Mouse (Mus musculus) left cerebral cortex, adult 9 months (tissue): Measurements from ENCODE around the gene Dnajc22.
"Not testable (repeated sequence)": the region's sequence is repeated elsewhere in the genome, so short reads cannot be mapped to it uniquely, and the experiment has no call there.

Source experiments
- DNase-seq, 2 experiments: peaks; one replicate each; pipeline ENCODE4 v3.0.0; 2022; ENCODE audit warnings: low spot score in 2 of 2

The Dnajc22 gene

GRCm38 (mm10) chr15:99092870-99093269 is at the start of gene Dnajc22:
Gene Dnajc22 (plus strand): TSS chr15:99093170.
- no peak for DNase-seq

DNA sequence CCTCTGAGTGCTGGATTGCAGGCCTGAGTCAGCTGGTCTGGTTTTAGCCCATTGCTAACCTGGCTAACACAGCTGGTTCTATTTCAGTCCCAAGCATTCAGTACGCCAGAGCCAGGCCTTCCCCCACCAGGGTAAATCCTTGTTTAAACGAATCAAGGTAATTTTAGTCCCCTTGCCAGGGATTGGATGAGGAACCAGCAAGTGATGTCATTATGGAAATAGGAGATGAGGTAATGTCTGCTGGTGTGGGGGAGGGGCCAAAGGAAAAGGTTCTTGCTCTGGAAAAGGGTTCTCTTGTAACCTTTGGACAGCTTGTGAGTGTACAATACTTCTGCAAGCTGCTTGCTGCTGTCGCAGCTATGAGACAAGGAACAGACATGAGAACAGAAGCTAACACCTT is 48.1 kb upstream of the Dnajc22 start:
- DNase-seq = no peak

DNA sequence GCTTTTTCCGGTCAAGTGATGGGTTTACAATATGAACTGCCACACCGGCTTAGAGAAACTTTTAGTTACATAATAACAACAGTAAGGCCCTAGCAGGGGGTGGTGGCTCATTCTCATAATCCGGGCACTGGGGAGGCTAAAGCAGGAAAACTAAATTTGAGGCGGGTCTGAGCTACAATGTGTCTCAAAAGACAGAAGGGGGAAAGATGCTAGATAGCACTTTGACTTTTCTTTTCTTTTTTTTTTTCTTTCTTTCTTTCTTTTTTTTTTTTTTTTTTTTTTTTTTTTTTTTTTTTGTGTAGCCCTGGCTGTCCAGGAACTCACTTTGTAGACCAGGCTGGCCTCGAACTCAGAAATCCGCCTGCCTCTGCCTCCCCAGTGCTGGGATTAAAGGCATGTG is 47.2 kb upstream of the Dnajc22 start:
- DNase-seq = not testable (repeated sequence)

DNA sequence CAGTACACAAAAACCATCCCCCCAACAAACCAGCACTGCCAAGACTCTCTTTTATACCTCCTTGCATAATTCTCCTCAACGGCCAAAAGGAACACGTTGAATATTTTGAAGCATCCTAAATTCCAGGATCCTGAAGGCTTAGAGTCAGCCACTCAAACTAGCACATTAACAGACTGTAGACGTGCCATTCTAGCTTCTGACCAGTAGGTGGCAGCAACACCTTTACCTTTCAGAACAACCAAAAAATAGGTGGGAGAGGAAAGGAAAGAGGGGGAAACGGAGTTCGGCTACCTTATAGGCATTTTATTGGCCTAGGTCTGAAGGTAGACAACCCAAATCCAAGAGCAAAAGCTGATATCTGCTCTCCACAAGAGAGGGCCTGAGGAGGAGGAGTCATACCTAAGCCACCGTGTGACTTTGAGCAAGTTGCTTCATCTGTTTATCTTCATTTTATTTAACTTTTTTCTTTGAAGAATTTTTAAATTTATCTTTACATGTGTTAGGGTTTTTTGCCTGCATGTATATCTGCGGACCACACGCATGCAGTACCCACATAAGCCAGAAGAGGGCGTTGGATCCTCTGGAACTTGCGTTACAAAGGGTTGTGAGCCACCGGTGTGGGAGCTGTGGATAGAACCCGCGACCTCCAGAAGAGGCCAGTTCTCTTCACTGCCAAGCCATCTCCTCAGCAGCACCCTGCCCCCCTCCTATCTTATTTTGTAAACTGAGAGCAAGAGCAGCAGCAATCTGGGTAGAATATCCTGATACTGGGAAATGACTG is 43.3 kb upstream of the Dnajc22 start:
- peak in 1 of 2 experiments; percentile 71 for DNase-seq

DNA sequence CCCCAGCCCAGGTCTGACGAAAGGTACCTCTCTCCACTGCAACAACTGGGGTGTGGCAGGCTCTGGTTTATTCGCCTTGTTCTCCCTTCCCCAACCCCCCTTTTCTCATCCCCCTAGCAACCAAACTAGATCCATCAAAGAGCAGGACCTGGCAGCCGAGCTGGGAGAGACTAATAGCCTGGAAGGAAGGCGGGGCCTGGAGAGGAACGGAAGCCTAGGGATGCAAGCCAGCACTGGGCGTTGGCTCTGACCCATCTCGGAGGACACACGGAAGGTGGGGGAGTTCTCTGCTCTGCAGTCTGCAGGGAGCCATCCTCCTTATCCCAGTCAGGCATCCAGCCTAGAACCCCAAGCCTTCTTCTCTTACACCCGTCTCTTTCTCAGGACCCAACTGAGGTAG is 39.6 kb upstream of the Dnajc22 start:
- no peak for DNase-seq

DNA sequence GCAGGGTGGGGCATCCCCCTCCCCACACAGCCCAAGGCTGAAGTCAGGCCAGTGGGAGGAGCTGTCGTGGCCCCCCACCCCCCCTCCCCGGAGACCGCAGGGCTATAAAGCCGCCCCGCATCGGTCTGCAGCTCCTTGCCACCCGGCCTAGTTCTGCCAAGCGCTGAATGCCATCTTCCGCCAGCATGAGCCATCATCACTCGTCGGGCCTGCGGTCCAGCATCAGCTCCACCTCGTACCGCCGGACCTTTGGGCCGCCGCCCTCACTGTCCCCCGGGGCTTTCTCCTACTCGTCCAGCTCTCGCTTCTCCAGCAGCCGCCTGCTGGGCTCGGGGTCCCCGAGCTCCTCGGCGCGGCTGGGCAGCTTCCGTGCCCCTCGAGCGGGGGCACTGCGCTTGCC is 37.9 kb upstream of the Dnajc22 start, which contains the start of gene Prph:
TSS of gene Prph (plus strand) at position 135 of the 400 bp plus-strand sequence.
- no peak for DNase-seq

GRCm38 (mm10) chr15:99055511-99055961 is 37.4 kb upstream of the Dnajc22 start:
- no peak for DNase-seq

- no peak for DNase-seq
Measured at GRCm38 (mm10) chr15:99056332-99056731, 36.6 kb upstream of the Dnajc22 start.

DNA sequence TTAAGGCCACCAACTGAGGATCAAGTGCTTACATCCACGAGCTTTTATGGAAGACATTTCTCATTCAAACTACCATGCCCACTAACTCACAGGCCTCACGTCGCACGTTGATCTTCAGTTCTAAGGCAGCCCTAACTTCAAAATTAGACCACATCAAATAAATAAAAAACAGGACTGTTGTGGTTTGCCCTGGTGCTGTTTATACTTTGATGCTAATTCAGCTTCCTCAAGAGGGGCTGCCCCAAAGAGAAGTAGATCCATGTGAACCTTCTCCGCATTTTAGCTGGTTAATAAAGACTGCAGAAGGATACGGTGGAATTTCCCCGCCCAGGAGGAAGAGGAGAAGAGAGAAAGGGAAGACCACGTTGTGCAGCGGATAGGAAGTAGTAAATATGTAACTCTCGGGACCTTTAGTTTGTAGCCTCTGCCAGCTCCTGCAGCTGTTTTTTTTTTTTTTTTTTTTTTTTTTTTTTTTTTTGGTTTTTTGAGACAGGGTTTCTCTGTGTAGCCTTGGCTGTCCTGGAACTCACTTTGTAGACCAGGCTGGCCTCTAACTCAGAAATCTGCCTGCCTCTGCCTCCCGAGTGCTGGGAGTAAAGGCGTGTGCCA is 27.3 kb upstream of the Dnajc22 start:
- no peak for DNase-seq

DNA sequence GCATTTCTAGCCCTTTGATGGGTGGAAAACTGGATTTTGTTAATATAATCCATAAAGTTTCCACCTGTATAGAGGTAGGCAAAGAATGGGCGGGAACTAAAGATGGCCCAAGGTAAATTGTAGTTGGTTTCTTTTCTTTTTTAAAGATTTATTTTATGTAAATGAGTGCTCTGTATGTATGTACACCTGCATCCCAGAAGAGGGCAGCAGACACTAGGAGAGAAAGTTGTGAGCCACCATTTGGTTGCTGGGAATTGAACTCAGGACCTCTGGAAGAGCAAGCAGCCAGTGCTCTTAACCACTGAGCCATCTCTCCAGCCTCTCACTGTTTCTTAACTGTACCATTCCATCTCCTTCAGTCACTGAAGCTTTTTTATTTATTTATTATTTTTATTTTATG is 21.0 kb upstream of the Dnajc22 start:
- no peak for DNase-seq

GRCm38 (mm10) chr15:99074019-99074599 is 18.9 kb upstream of the Dnajc22 start, which contains the start of gene Troap:
Gene Troap (plus strand): TSS chr15:99074575.
- no peak for DNase-seq

GRCm38 (mm10) chr15:99074600-99075333 is 18.2 kb upstream of the Dnajc22 start:
- peak; percentile 94 to 98 for DNase-seq

GRCm38 (mm10) chr15:99076011-99076410 is 17.0 kb upstream of the Dnajc22 start:
- DNase-seq = not testable (repeated sequence)

DNA sequence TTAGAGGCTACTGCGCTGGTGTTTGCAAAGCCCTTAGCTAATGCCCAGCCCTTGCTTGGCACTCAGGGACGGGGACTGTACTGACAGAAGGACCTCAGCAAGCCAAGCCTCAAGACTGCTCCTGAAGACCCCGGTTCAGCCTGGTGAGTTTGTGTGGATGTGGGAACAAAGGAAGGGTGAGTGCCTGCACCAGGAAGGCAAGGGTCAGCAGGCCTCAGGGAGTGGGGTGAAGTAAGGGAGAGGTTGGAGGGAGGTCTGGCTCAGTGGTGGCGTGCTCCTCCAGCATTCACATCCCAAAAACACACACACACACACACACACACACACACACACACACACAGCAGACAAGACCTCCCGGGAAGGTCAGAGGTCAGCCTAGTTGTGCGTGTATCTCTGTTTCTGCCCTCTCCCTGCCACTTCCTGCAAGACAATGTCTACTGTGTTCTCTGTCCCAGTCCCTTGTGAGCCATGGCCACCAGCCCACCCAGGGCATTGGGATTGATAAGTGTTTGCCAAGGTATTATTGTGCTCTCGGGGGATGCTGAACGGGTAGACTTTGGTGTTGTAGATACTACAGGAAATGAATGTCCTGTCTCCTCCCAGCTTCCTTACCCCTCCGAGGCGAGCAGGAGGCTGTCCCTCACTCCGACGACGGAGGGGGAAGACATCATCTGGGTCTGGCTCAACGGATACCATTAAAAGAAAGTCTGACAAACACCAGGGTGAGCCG is 14.6 kb upstream of the Dnajc22 start:
- no peak for DNase-seq

DNA sequence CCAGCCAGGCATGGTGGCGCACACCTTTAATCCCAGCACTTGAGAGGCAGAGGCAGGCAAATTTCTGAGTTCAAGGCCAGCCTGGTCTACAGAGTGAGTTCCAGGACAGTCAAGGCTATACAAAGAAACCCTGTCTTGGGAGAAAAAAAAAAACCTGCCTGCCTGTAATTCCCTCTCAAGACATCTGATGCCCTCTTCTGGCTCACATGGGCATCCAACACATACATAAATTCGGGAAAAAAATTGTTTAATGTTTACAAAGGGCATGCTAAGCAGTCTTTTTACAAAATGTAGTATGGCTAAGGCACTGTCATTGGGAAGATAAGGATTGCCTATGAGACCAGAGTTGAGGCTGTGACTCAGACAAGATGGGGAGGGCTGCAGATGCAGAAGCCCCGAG is 13.2 kb upstream of the Dnajc22 start:
- no peak for DNase-seq

- no peak for DNase-seq
Measured at GRCm38 (mm10) chr15:99082322-99082721, 10.6 kb upstream of the Dnajc22 start.

DNA sequence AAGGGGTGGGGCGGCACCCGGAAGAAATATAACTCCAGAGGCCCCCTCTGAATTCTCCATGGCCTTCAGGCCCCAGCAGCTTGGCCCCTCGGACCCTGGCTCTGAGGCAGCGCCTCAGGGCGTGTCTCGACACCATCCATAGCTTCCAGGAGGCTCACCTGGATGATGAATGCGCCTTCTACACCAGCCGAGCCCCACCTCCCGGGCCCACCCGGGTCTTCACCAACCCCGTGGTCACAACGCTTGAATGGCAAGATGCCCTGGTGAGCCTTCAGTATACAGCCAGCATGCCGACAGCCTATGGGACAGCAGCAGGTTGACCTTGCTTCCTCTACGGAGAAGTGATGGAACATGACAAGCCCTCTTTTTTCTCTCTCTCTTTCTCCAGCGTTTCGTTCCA is 10.1 kb upstream of the Dnajc22 start:
- DNase-seq = no peak

- DNase-seq = peak in 1 of 2 experiments; percentile 53
Measured at GRCm38 (mm10) chr15:99083258-99083657, 9.7 kb upstream of the Dnajc22 start.

DNA sequence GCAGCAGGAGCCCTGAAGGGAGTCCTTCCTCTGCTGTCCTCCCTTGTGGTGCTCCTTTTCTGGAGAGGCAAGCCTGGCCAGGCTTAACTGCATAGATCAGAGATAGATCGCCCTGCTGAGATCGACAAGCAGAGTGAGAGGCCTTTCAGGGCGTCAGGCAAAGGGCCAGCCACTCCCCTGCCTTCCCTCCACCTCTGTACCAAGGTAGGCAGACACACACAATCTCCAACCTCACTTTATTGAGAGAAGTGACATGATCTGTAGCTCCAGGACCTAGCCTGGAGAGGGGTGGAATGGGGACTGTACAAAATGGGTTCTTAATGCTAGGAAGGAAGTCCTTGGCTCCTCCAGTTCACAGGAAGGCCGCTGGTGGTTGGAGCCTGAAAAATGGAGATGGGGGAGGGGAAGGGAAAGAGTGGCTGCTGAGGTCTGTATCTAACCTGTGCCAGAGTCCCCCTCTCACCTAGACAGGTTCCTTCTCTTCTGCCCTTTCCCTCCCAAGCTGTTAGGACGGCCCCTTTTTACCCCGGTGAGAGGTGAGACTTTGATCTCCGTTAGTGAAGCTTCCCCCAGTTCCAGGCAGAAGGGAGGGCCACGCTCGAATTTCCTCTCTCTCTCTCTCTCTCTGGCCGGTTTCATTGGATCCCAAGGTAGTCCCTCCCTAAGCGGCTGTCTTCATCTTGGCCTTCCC is 9.0 kb upstream of the Dnajc22 start:
- no peak for DNase-seq

GRCm38 (mm10) chr15:99084618-99085017 is 8.4 kb upstream of the Dnajc22 start:
- no peak for DNase-seq

DNA sequence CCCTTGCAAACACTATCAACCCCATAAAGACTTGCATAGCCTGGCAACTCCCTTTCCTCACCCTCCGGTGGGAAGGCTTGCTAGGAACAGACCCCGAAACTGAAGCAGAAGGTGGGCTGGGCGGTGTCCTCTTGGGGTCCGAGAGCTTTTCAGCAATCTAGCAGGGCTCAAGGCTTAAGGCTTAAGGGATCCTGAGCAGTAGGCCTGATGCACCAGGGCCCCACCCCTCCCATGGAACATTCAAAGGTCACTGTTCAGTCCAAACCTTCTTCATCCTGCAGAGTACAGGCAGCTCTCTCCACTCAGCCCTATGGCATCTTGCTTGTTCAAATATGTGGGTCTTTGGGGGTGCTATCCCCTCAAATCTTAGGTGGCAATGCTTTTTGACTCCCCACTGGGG is 7.0 kb upstream of the Dnajc22 start:
- DNase-seq = no peak
